Mouse (Mus musculus) gastrocnemius, postnatal 36 days (tissue): ENCODE data around the gene Abcc6. TPM values are rescaled to one million over a fixed set of nuclear protein-coding genes. Genes with fewer than 3 reads are reported as not detected.

Experiments used
- total RNA-seq, 2 experiments: library from RNA; stranded (reverse); gene quantifications; 2 replicates each; pipeline ENCODE4 v1.2.3; 2021

Abcc6 gene
- total RNA-seq, 2 experiments from 2014 or later = not detected

Other genes with a start within 250 kb of the Abcc6 start
- gene Lmtk3, start 246.6 kb downstream of the Abcc6 start, total RNA-seq = not detected
- not detected for gene Sult2b1, start 245.6 kb downstream of the Abcc6 start, total RNA-seq
- gene Cyth2, start 215.7 kb downstream of the Abcc6 start, total RNA-seq = 10 to 100 TPM; 32.6 to 33.4 TPM
- gene Kcnj14, start 205.5 kb downstream of the Abcc6 start, total RNA-seq = under 1 TPM; 0.15 to 0.27 TPM
- 10 to 100 TPM; 11.8 to 14.5 TPM for gene Grwd1, start 199.4 kb downstream of the Abcc6 start, total RNA-seq
- 10 to 100 TPM; 52.8 to 56.7 TPM for gene Kdelr1, start 157.5 kb downstream of the Abcc6 start, total RNA-seq
- under 1 TPM; 0.22 to 0.23 TPM for gene Grin2d, start 151.9 kb downstream of the Abcc6 start, total RNA-seq
- not detected for gene Syngr4, start 133.6 kb downstream of the Abcc6 start, total RNA-seq
- 10 to 100 TPM; 54.4 to 59.5 TPM for gene Tmem143, start 133.4 kb downstream of the Abcc6 start, total RNA-seq
- gene Emp3, start 108.9 kb downstream of the Abcc6 start, total RNA-seq = 10 to 100 TPM; 10.9 to 11.2 TPM
- under 1 TPM; 0.28 to 0.42 TPM for gene Ccdc114, start 106.2 kb downstream of the Abcc6 start, total RNA-seq
- gene Nomo1, start 3.4 kb upstream of the Abcc6 start, total RNA-seq = 10 to 100 TPM; 54.5 to 66.7 TPM
- gene Kcnj11, start 70.5 kb upstream of the Abcc6 start, total RNA-seq = 10 to 100 TPM; 93.5 to 99.5 TPM
- 1 to 10 TPM; 3.2 to 6.2 TPM for gene Abcc8, start 149.7 kb upstream of the Abcc6 start, total RNA-seq
- gene Ush1c, start 208.2 kb upstream of the Abcc6 start, total RNA-seq = 1 to 10 TPM; 5.3 to 9.1 TPM
- under 1 TPM; 0.15 to 0.89 TPM for gene Otog, start 210.7 kb upstream of the Abcc6 start, total RNA-seq